Mouse (Mus musculus) forebrain, embryonic 16.5 days (tissue): Measurements from ENCODE around the gene Syf2. TPM values are rescaled to one million over a fixed set of nuclear protein-coding genes. Genes with fewer than 3 reads are reported as not detected.

Source experiments
- ATAC-seq: fragments of 200-750 bp; cut with Nextera tagmentation; 2 replicates; pipeline ENCODE4 v1.8.0; 2017; ENCODE audit warnings: mild to moderate bottlenecking, moderate library complexity
- H3K27ac ChIP-seq: fragments of 300-500 bp; sonication (generic); 2 replicates; pipeline ENCODE4 v1.5.1; 2014; ENCODE audit warnings: low read length, control low read depth
- H3K27me3 ChIP-seq: fragments of 300-500 bp; sonication (generic); replicated peaks from 2 replicates; pipeline ENCODE4 v1.6.1; 2014; ENCODE audit warnings: low read length; ENCODE audit not compliant: control insufficient read depth, insufficient read depth
- H3K36me3 ChIP-seq: fragments of 300-500 bp; sonication (generic); 2 replicates; pipeline ENCODE4 v1.6.1; 2014; ENCODE audit not compliant: control insufficient read depth, insufficient read depth
- H3K4me1 ChIP-seq: fragments of 300-500 bp; sonication (generic); replicated peaks from 2 replicates; pipeline ENCODE4 v1.6.1; 2014; ENCODE audit warnings: low read length; ENCODE audit not compliant: control insufficient read depth, insufficient read depth
- H3K4me2 ChIP-seq: fragments of 300-500 bp; sonication (generic); 2 replicates; pipeline ENCODE4 v1.6.1; 2014; ENCODE audit warnings: mild to moderate bottlenecking, low read length, control low read depth
- H3K4me3 ChIP-seq: fragments of 300-500 bp; sonication (generic); replicated peaks from 2 replicates; pipeline ENCODE4 v1.5.1; 2014; ENCODE audit warnings: mild to moderate bottlenecking, low read length, control low read depth
- H3K9ac ChIP-seq: fragments of 300-500 bp; sonication (generic); replicated peaks from 2 replicates; pipeline ENCODE4 v1.6.1; 2014; ENCODE audit warnings: low read depth, low read length, control low read depth
- H3K9me3 ChIP-seq: fragments of 300-500 bp; sonication (generic); 2 replicates; pipeline ENCODE4 v1.6.1; 2016; ENCODE audit warnings: low read length; ENCODE audit not compliant: control insufficient read depth
- WGBS: fragments of 180-500 bp; shearing (Covaris S2); extraction: QIAGEN DNeasy Blood & Tissue Kit; methylation state at CpG from one replicate; pipeline ENCODE4 v1.1.7; 2014; 5-methylcytosine and 5-hydroxymethylcytosine counted together
- polyA plus RNA-seq: library from polyadenylated mRNA; unstranded; fragments of >200 nt; fragmentation: Nextera tagmentation; extraction: Ambion mirVana; gene quantifications from 2 replicates; pipeline ENCODE4 v1.2.1, GENCODE M21; 2015

Gene Syf2
- polyA plus RNA-seq, 1 experiment from 2014 or later, result 73.2 TPM

- Histone ChIP-seq H3K27me3 (no peaks in the 10 kb centered on the region), H3K4me2 (peak overlapping the region; percentile 95), H3K36me3 (peaks cover 32% of the 10 kb centered on the region), H3K9ac (peak overlapping the region; percentile 51), H3K4me1 (peaks cover 30% of the 10 kb centered on the region), H3K9me3 (no peaks in the 10 kb centered on the region), H3K4me3 (peak overlapping the region; percentile 97), H3K27ac (no peak overlapping the region)
- ATAC-seq, result peak; percentile 11
- WGBS, result 25% methylated on average over 9 of the region's 9 CpGs
Observed at GRCm38 (mm10) chr4:134930190-134930589, 508 bp upstream of the Syf2 start.

- no peaks in the 10 kb centered on the region for H3K9me3 ChIP-seq
- WGBS, result 42% methylated on average over 17 of the region's 17 CpGs
- H3K27me3 ChIP-seq, result no peaks in the 10 kb centered on the region
- no peak overlapping the region for H3K4me3 ChIP-seq
- H3K27ac ChIP-seq, result no peak overlapping the region
- peak; percentile 73; the same call in 1 of the 2 replicates for ATAC-seq
- no peak overlapping the region for H3K9ac ChIP-seq
- peaks cover 28% of the 10 kb centered on the region for H3K36me3 ChIP-seq
- H3K4me2 ChIP-seq, result no peak overlapping the region
- no peaks in the 10 kb centered on the region for H3K4me1 ChIP-seq
Observed at GRCm38 (mm10) chr4:134937240-134938176, 6.8 kb downstream of the Syf2 start.

- WGBS, result 52% methylated on average over 9 of the region's 9 CpGs
- H3K36me3 ChIP-seq, result peaks cover 19% of the 10 kb centered on the region
- no peaks in the 10 kb centered on the region for H3K9me3 ChIP-seq
- H3K27me3 ChIP-seq, result no peaks in the 10 kb centered on the region
- H3K27ac ChIP-seq, result no peak overlapping the region
- H3K4me2 ChIP-seq, result no peak overlapping the region
- peaks cover 8% of the 10 kb centered on the region for H3K4me1 ChIP-seq
- ATAC-seq, result no peak
- no peak overlapping the region for H3K9ac ChIP-seq
- H3K4me3 ChIP-seq, result no peak overlapping the region
Observed at GRCm38 (mm10) chr4:134939900-134940299, 9.2 kb downstream of the Syf2 start.

- H3K27me3 ChIP-seq, result no peaks in the 10 kb centered on the region
- no peak overlapping the region for H3K4me3 ChIP-seq
- H3K9ac ChIP-seq, result no peak overlapping the region
- H3K9me3 ChIP-seq, result no peaks in the 10 kb centered on the region
- no peaks in the 10 kb centered on the region for H3K36me3 ChIP-seq
- H3K4me2 ChIP-seq, result peak overlapping the region; percentile 7; the same call in 1 of the 2 replicates
- ATAC-seq, result peak; percentile 52; the same call in 1 of the 2 replicates
- no peak overlapping the region for H3K27ac ChIP-seq
- WGBS, result 40% methylated on average over 27 of the region's 27 CpGs
- H3K4me1 ChIP-seq, result peaks cover 14% of the 10 kb centered on the region
Observed at GRCm38 (mm10) chr4:134943758-134944538, 13.2 kb downstream of the Syf2 start.

GRCm38 (mm10) chr4:134946024-134946744, 15.5 kb downstream of the Syf2 start:
- Histone ChIP-seq H3K9ac (peak overlapping the region; percentile 30; the same call in 1 of the 2 replicates), H3K4me2 (peak overlapping the region; percentile 53), H3K36me3 (no peaks in the 10 kb centered on the region), H3K27ac (no peak overlapping the region), H3K27me3 (no peaks in the 10 kb centered on the region), H3K4me3 (peak overlapping the region; percentile 23; the same call in 1 of the 2 replicates), H3K9me3 (no peaks in the 10 kb centered on the region), H3K4me1 (peaks cover 19% of the 10 kb centered on the region)
- peak; percentile 70; the same call in 1 of the 2 replicates for ATAC-seq
- WGBS, result 10% methylated on average over 17 of the region's 17 CpGs

GRCm38 (mm10) chr4:134950518-134951091, 19.9 kb downstream of the Syf2 start:
- Histone ChIP-seq H3K27ac (no peak overlapping the region; the same call in 1 of the 2 replicates), H3K4me3 (no peak overlapping the region), H3K36me3 (no peaks in the 10 kb centered on the region), H3K4me2 (no peak overlapping the region), H3K9me3 (no peaks in the 10 kb centered on the region), H3K9ac (no peak overlapping the region), H3K27me3 (no peaks in the 10 kb centered on the region), H3K4me1 (peaks cover 16% of the 10 kb centered on the region)
- 13% methylated on average over 11 of the region's 11 CpGs for WGBS
- peak; percentile 85 for ATAC-seq

GRCm38 (mm10) chr4:134954461-134954860, 23.8 kb downstream of the Syf2 start:
- Histone ChIP-seq H3K9me3 (no peaks in the 10 kb centered on the region), H3K36me3 (no peaks in the 10 kb centered on the region), H3K4me1 (peaks cover 11% of the 10 kb centered on the region), H3K9ac (0 out of 2 replicates have a peak overlapping the region, but pooled peaks have one; percentile 6), H3K27ac (no peak overlapping the region), H3K4me2 (no peak overlapping the region), H3K27me3 (no peaks in the 10 kb centered on the region), H3K4me3 (no peak overlapping the region)
- ATAC-seq, result no peak
- 15% methylated on average over 15 of the region's 15 CpGs for WGBS

GRCm38 (mm10) chr4:134955196-134955595, 24.5 kb downstream of the Syf2 start:
- H3K4me2 ChIP-seq, result no peak overlapping the region
- no peak for ATAC-seq

More at GRCm38 (mm10) chr4:134955196-134955595, 24.5 kb downstream of the Syf2 start:
- Histone ChIP-seq H3K36me3 (no peaks in the 10 kb centered on the region), H3K9me3 (no peaks in the 10 kb centered on the region), H3K9ac (no peak overlapping the region), H3K27me3 (no peaks in the 10 kb centered on the region), H3K4me1 (peaks cover 11% of the 10 kb centered on the region), H3K27ac (no peak overlapping the region), H3K4me3 (no peak overlapping the region)
- WGBS, result 75% methylated on average over 2 of the region's 2 CpGs
